ENCODE assay signal across 14 mouse cellular contexts in genomic region chr9:41365251-41365650, GRCm38 (mm10).
DNase-seq lines count a peak whose midpoint lies in the region; ATAC-seq lines count a peak whose summit lies in the region.
"Had no signal": no experiment of that assay in that cellular context is flagged by ENCODE, and none has a peak within 500 bp of the region (broad histone marks: within the 10 kb centered on the region; RNA-seq: fewer than 3 reads in every experiment).

No protein-coding gene starts in this region.

- no peak for DNase-seq in kidney, adult 9 months
- peak; percentile 82 for DNase-seq in mesoderm, embryonic 11.5 days (ENCODE audit: low read depth, low spot score)
- DNase-seq in gastrocnemius, postnatal 14 days: no peak
- DNase-seq in lung, postnatal 25 days (ENCODE audit: low spot score): no peak
- DNase-seq in adrenal gland, postnatal 14 days: no peak
- DNase-seq: adrenal gland, adult 2 months; cerebellum, postnatal 36 days; gastrocnemius, postnatal 36 days had no signal

- H3K9ac ChIP-seq in kidney, embryonic 16.5 days (replicated peaks; ENCODE audit: low read length): no peak overlapping the region
- no peak overlapping the region for H3K9ac ChIP-seq in forebrain, embryonic 13.5 days
- H3K9ac ChIP-seq in neural tube, embryonic 15.5 days (replicated peaks): no peak overlapping the region
- H3K9ac ChIP-seq: lung, embryonic 15.5 days had no signal

- WGBS in kidney, embryonic 16.5 days: 22% methylated on average over 5 of the region's 5 CpGs
- WGBS in forebrain, embryonic 13.5 days: 9% methylated on average over 5 of the region's 5 CpGs
- 10% methylated on average over 5 of the region's 5 CpGs for WGBS in neural tube, embryonic 15.5 days

- intact Hi-C loops in gastrocnemius, postnatal 14 days (cut with DNase I; ENCODE audit: low total_unique reads): no loop called here

- no peak overlapping the region for H3K4me3 ChIP-seq in kidney, embryonic 16.5 days (ENCODE audit: low read length)
- no peak overlapping the region for H3K4me3 ChIP-seq in forebrain, embryonic 13.5 days
- no peak overlapping the region for H3K4me3 ChIP-seq in neural tube, embryonic 15.5 days (replicated peaks)
- H3K4me3 ChIP-seq: erythroblast, embryonic 14.5 days; lung, embryonic 15.5 days had no signal

- no peaks in the 10 kb centered on the region for H3K36me3 ChIP-seq in kidney, embryonic 16.5 days (ENCODE audit: insufficient read depth, low read length)
- no peaks in the 10 kb centered on the region for H3K36me3 ChIP-seq in forebrain, embryonic 13.5 days (ENCODE audit: poor library complexity, severe bottlenecking)
- H3K36me3 ChIP-seq in neural tube, embryonic 15.5 days: no peaks in the 10 kb centered on the region
- H3K36me3 ChIP-seq: lung, embryonic 15.5 days had no signal

- no peak overlapping the region for H3K27ac ChIP-seq in kidney, embryonic 16.5 days (ENCODE audit: low read length)
- peak overlapping the region; percentile 54 for H3K27ac ChIP-seq in forebrain, embryonic 13.5 days
- peak overlapping the region; percentile 69 for H3K27ac ChIP-seq in neural tube, embryonic 15.5 days (replicated peaks)
- H3K27ac ChIP-seq: lung, embryonic 15.5 days had no signal

- H3K4me1 ChIP-seq in kidney, embryonic 16.5 days (ENCODE audit: insufficient read depth, low read length): peaks cover 7% of the 10 kb centered on the region; the same call in 1 of the 2 replicates
- peaks cover 22% of the 10 kb centered on the region for H3K4me1 ChIP-seq in forebrain, embryonic 13.5 days
- peaks cover 16% of the 10 kb centered on the region for H3K4me1 ChIP-seq in neural tube, embryonic 15.5 days

- H3K27me3 ChIP-seq in kidney, embryonic 16.5 days (ENCODE audit: insufficient read depth, low read length): no peaks in the 10 kb centered on the region
- H3K27me3 ChIP-seq in forebrain, embryonic 13.5 days: no peaks in the 10 kb centered on the region
- no peaks in the 10 kb centered on the region for H3K27me3 ChIP-seq in neural tube, embryonic 15.5 days (replicated peaks)
- H3K27me3 ChIP-seq: lung, embryonic 15.5 days had no signal

- H3K9me3 ChIP-seq in kidney, embryonic 16.5 days (ENCODE audit: low read length): no peaks in the 10 kb centered on the region
- H3K9me3 ChIP-seq in forebrain, embryonic 13.5 days (replicated peaks): no peaks in the 10 kb centered on the region
- no peaks in the 10 kb centered on the region for H3K9me3 ChIP-seq in neural tube, embryonic 15.5 days (replicated peaks)
- H3K9me3 ChIP-seq: lung, embryonic 15.5 days had no signal

- H3K4me2 ChIP-seq in kidney, embryonic 16.5 days (replicated peaks; ENCODE audit: low read depth, low read length): no peak overlapping the region
- no peak overlapping the region for H3K4me2 ChIP-seq in forebrain, embryonic 13.5 days
- no peak overlapping the region for H3K4me2 ChIP-seq in neural tube, embryonic 15.5 days
- H3K4me2 ChIP-seq: lung, embryonic 15.5 days had no signal

- ATAC-seq in kidney, embryonic 16.5 days (ENCODE audit: low FRiP score, low TSS enrichment): 0 out of 2 replicates have a peak, but pooled peaks have one; percentile 39
- ATAC-seq in forebrain, embryonic 13.5 days: peak; percentile 45; the same call in 1 of the 2 replicates
- peak; percentile 55; the same call in 1 of the 2 replicates for ATAC-seq in neural tube, embryonic 15.5 days (ENCODE audit: low FRiP score)
- ATAC-seq: intestine, embryonic 16.5 days had no signal
